Mouse (Mus musculus): ENCODE data around the gene Fli1. TPM values are rescaled to one million over a fixed set of nuclear protein-coding genes. Genes with fewer than 3 reads are reported as not detected.

The Fli1 gene
- polyA plus RNA-seq, 1 experiment from 2014 or later, result 11.5 TPM

- Histone ChIP-seq H3K9ac (replicated peaks) (no peak overlapping the region), H3K27me3 (ENCODE audit: insufficient read depth, low read length) (no peaks in the 10 kb centered on the region), H3K4me1 (ENCODE audit: insufficient read depth) (peaks cover 4% of the 10 kb centered on the region; the same call in 1 of the 2 replicates), H3K36me3 (replicated peaks; ENCODE audit: insufficient read depth, low read length) (no peaks in the 10 kb centered on the region), H3K4me2 (ENCODE audit: low read depth, low read length) (no peak overlapping the region), H3K9me3 (ENCODE audit: low read length) (no peaks in the 10 kb centered on the region), H3K4me3 (ENCODE audit: low read depth, low read length) (no peak overlapping the region), H3K27ac (ENCODE audit: low read depth) (no peak overlapping the region)
- WGBS (ENCODE audit: insufficient replicate concordance), result 62% methylated on average over 6 of the region's 6 CpGs
- ATAC-seq (no peak), DNase-seq (no peak)
- TF ChIP-seq CTCF (IDR thresholded peaks at IDR 0.05; ENCODE audit: low read depth) (no peak), EP300 (IDR thresholded peaks at IDR 0.05; ENCODE audit: low read depth) (no peak)
These were observed 149.9 kb downstream of the Fli1 start for GRCm38 (mm10) chr9:32392716-32393115.

- TF ChIP-seq EP300 (IDR thresholded peaks at IDR 0.05; ENCODE audit: low read depth) (no peak), CTCF (IDR thresholded peaks at IDR 0.05; ENCODE audit: low read depth) (no peak)
- Histone ChIP-seq H3K9me3 (ENCODE audit: low read length) (no peaks in the 10 kb centered on the region), H3K9ac (replicated peaks) (no peak overlapping the region), H3K27me3 (ENCODE audit: insufficient read depth, low read length) (no peaks in the 10 kb centered on the region), H3K27ac (ENCODE audit: low read depth) (no peak overlapping the region), H3K36me3 (replicated peaks; ENCODE audit: insufficient read depth, low read length) (no peaks in the 10 kb centered on the region), H3K4me2 (ENCODE audit: low read depth, low read length) (no peak overlapping the region), H3K4me1 (ENCODE audit: insufficient read depth) (peaks cover 4% of the 10 kb centered on the region; the same call in 1 of the 2 replicates), H3K4me3 (ENCODE audit: low read depth, low read length) (no peak overlapping the region)
- 80% methylated on average over 9 of the region's 9 CpGs for WGBS (ENCODE audit: insufficient replicate concordance)
- DNase-seq, result no peak
- no peak for ATAC-seq
These were observed 151.0 kb downstream of the Fli1 start for GRCm38 (mm10) chr9:32391701-32392100.

- TF ChIP-seq CTCF (IDR thresholded peaks at IDR 0.05; ENCODE audit: low read depth), result no peak
- no peak for TF ChIP-seq EP300 (IDR thresholded peaks at IDR 0.05; ENCODE audit: low read depth)
- Histone ChIP-seq H3K4me2 (ENCODE audit: low read depth, low read length) (no peak overlapping the region), H3K27me3 (ENCODE audit: insufficient read depth, low read length) (no peaks in the 10 kb centered on the region), H3K4me1 (ENCODE audit: insufficient read depth) (peaks cover 4% of the 10 kb centered on the region; the same call in 1 of the 2 replicates), H3K4me3 (ENCODE audit: low read depth, low read length) (no peak overlapping the region), H3K9ac (replicated peaks) (no peak overlapping the region), H3K36me3 (replicated peaks; ENCODE audit: insufficient read depth, low read length) (no peaks in the 10 kb centered on the region), H3K27ac (ENCODE audit: low read depth) (no peak overlapping the region), H3K9me3 (ENCODE audit: low read length) (no peaks in the 10 kb centered on the region)
- DNase-seq (no peak), ATAC-seq (no peak)
- 38% methylated on average over 5 of the region's 5 CpGs for WGBS (ENCODE audit: insufficient replicate concordance)
These were observed 151.6 kb downstream of the Fli1 start for GRCm38 (mm10) chr9:32391092-32391491.

GRCm38 (mm10) chr9:32388120-32388519 is 154.5 kb downstream of the Fli1 start:
- DNase-seq, result no peak
- TF ChIP-seq EP300 (IDR thresholded peaks at IDR 0.05; ENCODE audit: low read depth) (no peak), CTCF (IDR thresholded peaks at IDR 0.05; ENCODE audit: low read depth) (peak; percentile 82)

GRCm38 (mm10) chr9:32384906-32385305 is 157.8 kb downstream of the Fli1 start:
- Histone ChIP-seq H3K36me3 (replicated peaks; ENCODE audit: insufficient read depth, low read length) (no peaks in the 10 kb centered on the region), H3K4me3 (ENCODE audit: low read depth, low read length) (no peak overlapping the region), H3K9ac (replicated peaks) (no peak overlapping the region), H3K4me2 (ENCODE audit: low read depth, low read length) (no peak overlapping the region), H3K27ac (ENCODE audit: low read depth) (no peak overlapping the region), H3K4me1 (ENCODE audit: insufficient read depth) (no peaks in the 10 kb centered on the region), H3K9me3 (ENCODE audit: low read length) (no peaks in the 10 kb centered on the region), H3K27me3 (ENCODE audit: insufficient read depth, low read length) (no peaks in the 10 kb centered on the region)
- ATAC-seq (no peak), DNase-seq (no peak)
- TF ChIP-seq EP300 (IDR thresholded peaks at IDR 0.05; ENCODE audit: low read depth) (no peak), CTCF (IDR thresholded peaks at IDR 0.05; ENCODE audit: low read depth) (no peak)
- WGBS (ENCODE audit: insufficient replicate concordance), result 73% methylated on average over 4 of the region's 4 CpGs

More at GRCm38 (mm10) chr9:32388120-32388519, 154.5 kb downstream of the Fli1 start:
- H3K27ac ChIP-seq (ENCODE audit: low read depth), result no peak overlapping the region
- H3K27me3 ChIP-seq (ENCODE audit: insufficient read depth, low read length), result no peaks in the 10 kb centered on the region
- no peaks in the 10 kb centered on the region for H3K4me1 ChIP-seq (ENCODE audit: insufficient read depth)
- H3K9ac ChIP-seq (replicated peaks), result no peak overlapping the region
- no peak for ATAC-seq
- no peak overlapping the region for H3K4me2 ChIP-seq (ENCODE audit: low read depth, low read length)
- H3K9me3 ChIP-seq (ENCODE audit: low read length), result no peaks in the 10 kb centered on the region
- H3K4me3 ChIP-seq (ENCODE audit: low read depth, low read length), result no peak overlapping the region
- H3K36me3 ChIP-seq (replicated peaks; ENCODE audit: insufficient read depth, low read length), result no peaks in the 10 kb centered on the region
- 85% methylated on average over 1 of the region's 1 CpGs for WGBS (ENCODE audit: insufficient replicate concordance)

GRCm38 (mm10) chr9:32376863-32377590 is 165.6 kb downstream of the Fli1 start:
- no peak overlapping the region for H3K27ac ChIP-seq (ENCODE audit: low read depth)
- no peak overlapping the region for H3K9ac ChIP-seq (replicated peaks)
- no peak for TF ChIP-seq EP300 (IDR thresholded peaks at IDR 0.05; ENCODE audit: low read depth)
- no peak for TF ChIP-seq CTCF (IDR thresholded peaks at IDR 0.05; ENCODE audit: low read depth)
- H3K4me2 ChIP-seq (ENCODE audit: low read depth, low read length), result no peak overlapping the region
- H3K36me3 ChIP-seq (replicated peaks; ENCODE audit: insufficient read depth, low read length), result no peaks in the 10 kb centered on the region
- H3K27me3 ChIP-seq (ENCODE audit: insufficient read depth, low read length), result no peaks in the 10 kb centered on the region
- 76% methylated on average over 5 of the region's 5 CpGs for WGBS (ENCODE audit: insufficient replicate concordance)
- ATAC-seq (no peak), DNase-seq (no peak)
- H3K9me3 ChIP-seq (ENCODE audit: low read length), result no peaks in the 10 kb centered on the region
- H3K4me3 ChIP-seq (ENCODE audit: low read depth, low read length), result no peak overlapping the region
- H3K4me1 ChIP-seq (ENCODE audit: insufficient read depth), result no peaks in the 10 kb centered on the region
